Mouse (Mus musculus): ENCODE measurements at regions not wholly inside any gene's neighbourhood (a gene's known extent, or its start where the extent isn't known, plus 50 kb on each side); places are given as distances from the start of the nearest gene placed in this dataset.

DNA sequence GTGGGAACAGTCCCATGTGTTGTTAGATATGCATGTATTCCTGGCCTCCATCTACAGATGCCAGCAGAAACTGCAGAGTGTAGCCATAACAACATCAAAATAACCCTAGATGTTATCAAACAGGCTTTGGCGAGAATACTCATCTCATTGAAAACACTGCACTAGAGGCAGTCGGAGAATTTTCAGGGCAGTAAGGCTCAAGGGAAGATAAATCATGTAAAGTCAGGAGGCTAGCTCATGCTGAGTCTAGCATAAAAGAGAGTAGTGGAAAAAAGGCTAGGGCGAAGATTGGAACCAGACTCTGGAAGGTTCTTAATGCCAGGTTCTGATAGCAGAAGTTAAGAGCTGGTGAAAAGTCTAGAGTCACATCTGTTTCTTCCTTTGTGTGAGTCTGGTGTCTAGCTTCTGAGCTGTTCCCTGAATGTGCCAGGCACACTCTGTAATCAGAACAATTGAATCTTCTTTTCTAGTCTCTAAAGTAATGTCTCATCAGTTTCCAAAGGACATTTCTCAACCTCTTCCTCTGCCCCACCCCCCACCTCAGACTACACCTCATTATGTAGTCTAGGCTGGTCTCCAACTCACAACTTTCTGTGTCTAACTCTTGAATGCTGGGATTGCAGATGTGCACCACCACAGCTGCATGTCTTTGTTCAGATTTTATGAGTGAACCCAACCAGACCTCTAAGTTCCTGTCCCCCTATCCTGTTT is 62.5 kb upstream of the Sgcd start:
- TF ChIP-seq CTCF (IDR thresholded peaks at IDR 0.05; ENCODE audit: insufficient read depth, low read length): no peak
- no peak for TF ChIP-seq POLR2A (IDR thresholded peaks at IDR 0.05; ENCODE audit: borderline replicate concordance, extremely low read depth, low read depth, low read length)
